Mouse (Mus musculus) stomach, postnatal 0 days (tissue): ENCODE results near the gene C130074G19Rik. TPM values are rescaled to one million over a fixed set of nuclear protein-coding genes. Genes with fewer than 3 reads are reported as not detected.
A peak's percentile ranks its signal among the peaks of the same experiment; 100 is the strongest.

ENCODE experiments used
- ATAC-seq: fragments of 200-750 bp; cut with Nextera tagmentation; 2 replicates; pipeline ENCODE4 v1.8.0; 2017; ENCODE audit not compliant: low FRiP score, low TSS enrichment
- DNase-seq: peaks from one replicate; pipeline ENCODE4 v3.0.0-alpha.2; 2016; ENCODE audit warnings: low spot score
- H3K27ac ChIP-seq: fragments of 300-500 bp; sonication (generic); replicated peaks from 2 replicates; pipeline ENCODE4 v1.5.1; 2014; ENCODE audit warnings: mild to moderate bottlenecking, control low read depth
- H3K27me3 ChIP-seq: fragments of 300-500 bp; sonication (generic); 2 replicates; pipeline ENCODE4 v1.6.1; 2014; ENCODE audit warnings: low read length; ENCODE audit not compliant: control insufficient read depth, insufficient read depth
- H3K36me3 ChIP-seq: fragments of 300-500 bp; sonication (generic); 2 replicates; pipeline ENCODE4 v1.6.1; 2014; ENCODE audit warnings: low read length, mixed read lengths; ENCODE audit not compliant: control insufficient read depth, insufficient read depth
- H3K4me1 ChIP-seq: fragments of 300-500 bp; sonication (generic); replicated peaks from 2 replicates; pipeline ENCODE4 v1.6.1; 2014; ENCODE audit warnings: antibody characterized with exemption; ENCODE audit not compliant: control insufficient read depth, insufficient read depth
- H3K4me2 ChIP-seq: fragments of 300-500 bp; sonication (generic); replicated peaks from 2 replicates; pipeline ENCODE4 v1.6.1; 2014; ENCODE audit warnings: low read depth, mild to moderate bottlenecking, control low read depth, moderate library complexity
- H3K4me3 ChIP-seq: fragments of 300-500 bp; sonication (generic); 2 replicates; pipeline ENCODE4 v1.5.1; 2014; ENCODE audit warnings: low read depth, low read length, control low read depth
- H3K9ac ChIP-seq: fragments of 300-500 bp; sonication (generic); 2 replicates; pipeline ENCODE4 v1.6.1; 2014; ENCODE audit warnings: mild to moderate bottlenecking, low read length, control low read depth, mixed read lengths
- H3K9me3 ChIP-seq: fragments of 300-500 bp; sonication (generic); 2 replicates; pipeline ENCODE4 v1.6.1; 2016; ENCODE audit warnings: low read length; ENCODE audit not compliant: control insufficient read depth
- CTCF ChIP-seq: IDR thresholded peaks from 2 replicates; pipeline ENCODE4 v1.5.1; 2016; ENCODE audit warnings: antibody characterized with exemption, low read depth, mild to moderate bottlenecking, moderate library complexity
- EP300 ChIP-seq: optimal IDR thresholded peaks from 2 replicates; pipeline ENCODE3; 2016; ENCODE audit warnings: antibody characterized with exemption
- WGBS: fragments of 180-500 bp; shearing (Covaris S2); extraction: QIAGEN DNeasy Blood & Tissue Kit; methylation state at CpG from one replicate; pipeline ENCODE4 v1.1.7; 2014; 5-methylcytosine and 5-hydroxymethylcytosine counted together
- polyA plus RNA-seq: library from polyadenylated mRNA; unstranded; fragments of >200 nt; fragmentation: Nextera tagmentation; extraction: Ambion mirVana; gene quantifications from 2 replicates; pipeline ENCODE4 v1.2.1, GENCODE M21; 2015

The C130074G19Rik gene
- polyA plus RNA-seq, 1 experiment from 2014 or later = 1.9 TPM

DNA sequence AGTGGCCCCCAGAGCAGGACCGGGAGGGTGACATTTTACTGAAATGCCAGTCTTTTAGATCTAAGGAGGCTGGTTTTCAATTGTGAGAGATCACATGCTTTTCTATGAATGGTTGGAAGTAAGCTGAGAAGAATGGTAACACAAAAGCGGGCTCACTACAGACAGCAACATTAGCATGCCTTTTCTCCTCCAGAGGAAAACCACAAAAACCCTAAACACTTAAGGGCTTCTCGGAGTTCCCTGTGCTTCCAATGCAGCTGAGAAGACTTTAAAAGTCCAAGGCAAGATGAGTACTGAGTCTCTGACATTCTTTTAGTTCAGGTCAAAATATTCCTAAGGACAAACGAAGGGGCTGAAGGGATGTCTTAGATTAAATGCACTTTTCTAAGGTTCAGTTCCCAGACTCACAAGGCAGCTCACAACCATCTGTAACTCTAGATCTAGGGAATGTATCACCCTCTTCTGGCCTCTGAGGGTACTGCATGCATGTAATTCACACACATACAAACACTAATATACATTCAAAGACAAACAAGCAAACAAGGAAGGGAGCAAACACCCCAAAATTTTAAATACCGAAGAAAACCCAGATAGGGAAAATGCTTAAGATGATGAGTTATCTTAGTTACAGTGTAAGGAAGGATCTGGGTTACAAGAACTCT lies 35.3 kb upstream of the C130074G19Rik start:
- H3K27ac ChIP-seq = no peak overlapping the region
- no peak for ATAC-seq
- no peaks in the 10 kb centered on the region for H3K36me3 ChIP-seq
- no peaks in the 10 kb centered on the region for H3K4me1 ChIP-seq
- H3K27me3 ChIP-seq = no peaks in the 10 kb centered on the region
- WGBS = 92% methylated on average over 5 of the region's 5 CpGs
- H3K4me3 ChIP-seq = no peak overlapping the region
- no peak overlapping the region for H3K4me2 ChIP-seq
- no peaks in the 10 kb centered on the region for H3K9me3 ChIP-seq
- TF ChIP-seq CTCF = peak; percentile 67
- TF ChIP-seq EP300 = no peak
- no peak for DNase-seq
- H3K9ac ChIP-seq = no peak overlapping the region

DNA sequence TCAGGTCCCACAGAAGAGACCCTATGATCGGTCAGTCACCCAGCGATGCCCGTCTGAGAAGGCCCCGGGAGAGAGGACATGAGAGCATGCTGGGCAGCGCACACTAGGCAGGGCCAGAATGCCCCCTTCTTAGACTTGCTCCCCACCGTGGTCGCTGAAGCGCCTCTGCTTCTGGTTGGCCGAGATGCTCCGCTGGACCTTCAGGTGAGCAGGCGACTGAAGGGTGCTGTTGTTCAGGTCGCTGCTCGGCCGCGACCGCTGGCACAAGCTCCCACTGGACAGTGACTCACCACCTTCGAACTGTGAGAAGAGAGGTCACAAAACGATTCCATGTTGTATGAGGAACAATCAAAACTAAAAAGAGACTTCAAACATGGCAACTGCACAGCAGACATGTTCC lies 29.3 kb upstream of the C130074G19Rik start:
- Histone ChIP-seq H3K4me3 (no peak overlapping the region), H3K36me3 (no peaks in the 10 kb centered on the region), H3K27me3 (no peaks in the 10 kb centered on the region), H3K27ac (no peak overlapping the region), H3K4me1 (no peaks in the 10 kb centered on the region), H3K9me3 (no peaks in the 10 kb centered on the region), H3K4me2 (no peak overlapping the region), H3K9ac (no peak overlapping the region)
- TF ChIP-seq EP300 = no peak
- TF ChIP-seq CTCF = no peak
- ATAC-seq = no peak
- 91% methylated on average over 18 of the region's 18 CpGs for WGBS
- no peak for DNase-seq

GRCm38 (mm10) chr1:184911861-184912260 lies 28.8 kb upstream of the C130074G19Rik start:
- WGBS = 46% methylated on average over 6 of the region's 6 CpGs
- Histone ChIP-seq H3K4me2 (no peak overlapping the region), H3K4me1 (no peaks in the 10 kb centered on the region), H3K9ac (no peak overlapping the region), H3K27me3 (no peaks in the 10 kb centered on the region), H3K27ac (no peak overlapping the region), H3K9me3 (no peaks in the 10 kb centered on the region), H3K36me3 (no peaks in the 10 kb centered on the region), H3K4me3 (no peak overlapping the region)
- peak; percentile 90 for ATAC-seq
- TF ChIP-seq CTCF (no peak), EP300 (no peak)
- peak; percentile 72 for DNase-seq

DNA sequence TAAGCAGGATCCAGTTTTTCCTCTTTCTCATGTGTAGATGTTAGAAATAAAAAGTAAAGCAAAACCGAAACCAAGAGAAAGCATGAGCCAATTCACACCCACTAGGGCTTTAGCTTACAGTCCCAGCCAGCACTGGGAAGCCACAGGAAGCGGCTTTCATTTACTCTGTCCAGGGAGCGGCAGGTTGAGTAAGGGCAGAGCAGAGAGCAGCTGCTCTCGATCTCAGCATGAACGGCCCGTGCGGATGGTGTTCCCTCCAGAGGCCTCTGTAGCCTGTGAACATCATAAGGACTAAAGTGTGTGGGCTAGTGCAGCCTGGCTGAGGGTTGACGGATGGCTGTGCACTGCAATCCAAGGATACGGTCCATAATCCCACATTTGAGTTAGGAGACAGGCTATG lies 25.5 kb upstream of the C130074G19Rik start:
- WGBS = 48% methylated on average over 9 of the region's 9 CpGs
- no peak overlapping the region for H3K4me2 ChIP-seq
- H3K27ac ChIP-seq = no peak overlapping the region
- TF ChIP-seq CTCF (no peak), EP300 (no peak)
- no peak overlapping the region for H3K9ac ChIP-seq
- ATAC-seq (0 out of 2 replicates have a peak, but pooled peaks have one; percentile 47), DNase-seq (peak; percentile 38)
- no peaks in the 10 kb centered on the region for H3K4me1 ChIP-seq
- no peak overlapping the region for H3K4me3 ChIP-seq
- peaks cover 6% of the 10 kb centered on the region; the same call in 1 of the 2 replicates for H3K36me3 ChIP-seq
- no peaks in the 10 kb centered on the region for H3K9me3 ChIP-seq
- H3K27me3 ChIP-seq = no peaks in the 10 kb centered on the region

DNA sequence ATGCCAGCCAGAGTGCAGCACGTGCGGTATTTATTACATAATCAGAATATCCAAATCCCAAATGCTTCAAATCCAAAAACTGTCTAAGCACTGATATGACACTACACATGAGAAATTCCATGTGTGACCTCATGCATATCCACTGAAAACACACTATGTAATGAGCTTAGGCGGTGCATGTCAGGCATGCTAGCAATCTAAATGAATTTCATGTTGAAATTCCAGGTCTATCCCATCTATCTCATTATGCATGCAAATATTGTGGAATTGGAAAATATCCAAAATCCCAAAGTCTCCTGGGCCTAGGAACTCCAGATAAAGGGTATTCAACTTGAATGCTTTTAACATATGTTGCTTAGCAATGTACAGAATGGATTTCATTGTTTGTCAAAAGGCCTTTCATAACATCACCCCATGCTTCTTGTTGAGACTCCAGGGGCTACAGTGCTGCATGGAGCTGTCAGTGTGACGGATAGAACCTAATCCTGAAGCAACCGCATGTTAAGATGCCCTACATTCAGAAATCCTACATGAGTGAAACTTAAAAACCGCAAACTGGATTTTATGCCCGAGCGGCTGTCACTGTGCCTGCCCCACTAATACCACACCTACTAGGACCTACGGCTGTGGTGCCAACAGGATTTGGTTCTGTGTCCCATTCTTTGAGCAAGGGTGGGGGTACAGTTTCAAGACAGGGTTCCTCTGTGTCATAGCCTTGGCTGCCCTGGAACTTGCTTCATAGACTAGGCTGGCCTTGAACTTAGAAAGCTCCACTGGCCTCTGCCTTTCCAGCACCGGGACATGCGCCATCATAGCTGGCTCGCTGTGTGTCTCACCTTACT lies 23.1 kb upstream of the C130074G19Rik start:
- H3K9ac ChIP-seq = no peak overlapping the region
- no peaks in the 10 kb centered on the region for H3K9me3 ChIP-seq
- H3K4me3 ChIP-seq = no peak overlapping the region
- no peak for TF ChIP-seq CTCF
- no peak for TF ChIP-seq EP300
- no peak overlapping the region for H3K4me2 ChIP-seq
- 87% methylated on average over 12 of the region's 12 CpGs for WGBS
- DNase-seq (no peak), ATAC-seq (no peak)
- H3K36me3 ChIP-seq = peaks cover 6% of the 10 kb centered on the region; the same call in 1 of the 2 replicates
- H3K27me3 ChIP-seq = no peaks in the 10 kb centered on the region
- H3K4me1 ChIP-seq = no peaks in the 10 kb centered on the region
- H3K27ac ChIP-seq = no peak overlapping the region

- DNase-seq (no peak), ATAC-seq (no peak)
- TF ChIP-seq CTCF (no peak), EP300 (no peak)
- Histone ChIP-seq H3K4me2 (no peak overlapping the region), H3K4me1 (no peaks in the 10 kb centered on the region), H3K27ac (no peak overlapping the region), H3K9me3 (no peaks in the 10 kb centered on the region), H3K36me3 (peaks cover 6% of the 10 kb centered on the region; the same call in 1 of the 2 replicates), H3K27me3 (no peaks in the 10 kb centered on the region), H3K4me3 (no peak overlapping the region), H3K9ac (no peak overlapping the region)
- WGBS = 83% methylated on average over 19 of the region's 19 CpGs
Observed at GRCm38 (mm10) chr1:184905371-184905770, 22.4 kb upstream of the C130074G19Rik start.
